Mouse (Mus musculus) hindbrain, embryonic 12.5 days (tissue): ENCODE measurements around the gene Phgdh. TPM values are rescaled to one million over a fixed set of nuclear protein-coding genes. Genes with fewer than 3 reads are reported as not detected.

Experiments
- ATAC-seq: fragments of 200-750 bp; cut with Nextera tagmentation; 2 replicates; pipeline ENCODE4 v1.8.0; 2017; ENCODE audit warnings: moderate TSS enrichment; ENCODE audit not compliant: low FRiP score
- H3K27ac ChIP-seq: fragments of 300-500 bp; sonication (generic); 2 replicates; pipeline ENCODE4 v1.5.1; 2016; ENCODE audit warnings: mild to moderate bottlenecking
- H3K27me3 ChIP-seq: fragments of 300-500 bp; sonication (generic); 2 replicates; pipeline ENCODE4 v1.6.1; 2016; ENCODE audit warnings: mild to moderate bottlenecking
- H3K36me3 ChIP-seq: fragments of 300-500 bp; sonication (generic); 2 replicates; pipeline ENCODE4 v1.6.1; 2016; ENCODE audit warnings: mild to moderate bottlenecking
- H3K4me1 ChIP-seq: fragments of 300-500 bp; sonication (generic); 2 replicates; pipeline ENCODE4 v1.6.1; 2016
- H3K4me2 ChIP-seq: fragments of 300-500 bp; sonication (generic); replicated peaks from 2 replicates; pipeline ENCODE4 v1.6.1; 2016; ENCODE audit warnings: mild to moderate bottlenecking
- H3K4me3 ChIP-seq: fragments of 300-500 bp; sonication (generic); 2 replicates; pipeline ENCODE4 v1.5.1; 2016; ENCODE audit warnings: mild to moderate bottlenecking
- H3K9ac ChIP-seq: fragments of 300-500 bp; sonication (generic); 2 replicates; pipeline ENCODE4 v1.6.1; 2016; ENCODE audit warnings: mild to moderate bottlenecking, moderate library complexity
- H3K9me3 ChIP-seq: fragments of 300-500 bp; sonication (generic); replicated peaks from 2 replicates; pipeline ENCODE4 v1.6.1; 2016; ENCODE audit warnings: mild to moderate bottlenecking
- WGBS: fragments of 180-500 bp; shearing (Covaris S2); methylation state at CpG from one replicate; pipeline ENCODE4 v1.1.7; 2016; 5-methylcytosine and 5-hydroxymethylcytosine counted together
- polyA plus RNA-seq: library from polyadenylated mRNA; unstranded; fragments of >200 nt; fragmentation: Nextera tagmentation; extraction: Ambion mirVana; gene quantifications from 2 replicates; pipeline ENCODE4 v1.2.1, GENCODE M21; 2016

Phgdh gene
- polyA plus RNA-seq, 1 experiment from 2014 or later: 240 TPM

DNA sequence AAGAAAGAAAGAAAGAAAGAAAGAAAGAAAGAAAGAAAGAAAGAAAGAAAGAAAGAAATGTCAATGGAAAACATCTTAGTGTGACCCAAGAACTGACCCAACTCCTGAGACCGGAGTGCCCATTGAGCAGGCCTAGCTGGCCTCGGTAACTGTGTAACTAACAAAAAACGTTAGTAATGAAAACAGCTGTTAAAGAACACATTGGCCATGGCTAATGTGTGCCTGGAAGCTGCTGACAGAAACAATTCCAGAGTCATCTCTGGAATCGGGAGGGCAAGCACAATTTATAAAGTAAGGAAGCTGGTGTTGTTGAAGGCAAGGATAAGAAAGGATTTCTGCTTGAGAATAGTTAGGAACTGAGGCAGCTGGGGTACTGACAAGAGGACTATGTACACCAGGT, 28.5 kb upstream of the Phgdh start:
- no peak for ATAC-seq
- Histone ChIP-seq H3K4me1 (no peaks in the 10 kb centered on the region), H3K36me3 (no peaks in the 10 kb centered on the region), H3K4me3 (no peak overlapping the region), H3K9ac (no peak overlapping the region), H3K9me3 (peaks cover 9% of the 10 kb centered on the region; the same call in 1 of the 2 replicates), H3K4me2 (no peak overlapping the region), H3K27ac (no peak overlapping the region), H3K27me3 (no peaks in the 10 kb centered on the region)
- 74% methylated on average over 4 of the region's 4 CpGs for WGBS

DNA sequence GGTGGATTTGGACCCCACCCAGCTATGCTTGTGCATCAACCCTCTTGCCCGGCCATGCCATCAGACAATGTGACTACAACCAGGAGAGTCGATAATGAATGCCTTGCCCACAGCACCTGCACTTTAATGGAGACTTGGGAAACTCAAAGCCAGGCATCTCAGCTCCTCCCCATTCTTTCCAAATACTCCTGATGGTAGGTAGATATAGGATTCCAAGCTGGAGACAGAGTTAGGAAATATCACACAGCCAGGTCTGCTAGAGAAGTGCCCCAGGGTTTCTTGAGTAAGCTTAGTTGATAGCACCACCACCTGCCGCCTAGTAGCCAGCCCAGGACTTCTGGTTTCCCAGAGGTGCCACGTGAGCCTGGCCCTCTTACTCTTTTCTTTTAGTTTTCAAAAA, 27.0 kb upstream of the Phgdh start:
- 80% methylated on average over 4 of the region's 4 CpGs for WGBS

DNA sequence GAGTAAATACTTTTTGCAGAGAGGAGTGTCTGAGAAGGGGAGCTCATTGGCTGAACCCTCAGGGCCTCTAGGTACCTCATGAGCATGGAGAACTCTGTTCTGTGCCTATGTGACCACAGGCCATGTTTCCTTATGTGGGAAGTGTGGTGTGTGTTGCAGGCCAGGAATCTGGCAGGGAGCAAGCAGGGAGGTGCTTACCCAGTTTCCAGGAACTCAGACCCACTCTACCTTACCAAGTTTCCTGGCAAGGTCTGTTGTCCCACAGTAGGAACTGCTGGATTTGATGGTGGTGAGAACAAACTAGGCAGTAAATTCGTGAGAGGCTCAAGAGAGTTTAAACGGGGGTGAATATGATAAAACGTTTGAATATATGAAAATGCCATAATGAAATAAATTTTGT, 26.3 kb upstream of the Phgdh start:
- no peak overlapping the region for H3K9ac ChIP-seq
- H3K27me3 ChIP-seq: no peaks in the 10 kb centered on the region
- H3K9me3 ChIP-seq: no peaks in the 10 kb centered on the region
- no peak overlapping the region for H3K4me3 ChIP-seq
- no peaks in the 10 kb centered on the region for H3K36me3 ChIP-seq
- 75% methylated on average over 3 of the region's 3 CpGs for WGBS
- no peaks in the 10 kb centered on the region for H3K4me1 ChIP-seq
- no peak for ATAC-seq
- no peak overlapping the region for H3K4me2 ChIP-seq
- H3K27ac ChIP-seq: no peak overlapping the region

More for the DNA sequence above, 27.0 kb upstream of the Phgdh start:
- no peaks in the 10 kb centered on the region for H3K27me3 ChIP-seq
- no peaks in the 10 kb centered on the region for H3K4me1 ChIP-seq
- peaks cover 7% of the 10 kb centered on the region; the same call in 1 of the 2 replicates for H3K9me3 ChIP-seq
- H3K9ac ChIP-seq: no peak overlapping the region
- H3K4me2 ChIP-seq: no peak overlapping the region
- H3K36me3 ChIP-seq: no peaks in the 10 kb centered on the region
- H3K27ac ChIP-seq: no peak overlapping the region
- no peak overlapping the region for H3K4me3 ChIP-seq
- ATAC-seq: no peak

DNA sequence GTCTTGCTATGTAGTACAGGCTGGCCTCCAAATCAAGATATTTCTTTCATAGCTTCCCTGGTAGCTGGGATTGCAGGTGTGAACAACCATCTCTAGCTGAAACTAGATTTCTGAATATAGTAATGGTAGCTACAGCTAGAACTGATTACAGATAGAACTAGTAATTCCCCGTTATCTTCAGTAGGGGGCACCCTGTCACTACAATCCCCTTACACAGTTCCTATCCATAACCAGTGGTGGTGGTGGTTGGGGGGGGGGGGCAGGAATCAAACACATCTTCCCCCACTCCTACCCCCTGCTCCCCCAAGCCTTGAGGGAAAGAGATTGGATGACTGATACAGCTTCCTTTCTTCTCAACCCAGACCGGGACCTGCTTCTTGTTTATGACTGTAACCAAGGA, 23.0 kb upstream of the Phgdh start:
- Histone ChIP-seq H3K4me1 (no peaks in the 10 kb centered on the region), H3K27me3 (no peaks in the 10 kb centered on the region), H3K4me3 (no peak overlapping the region), H3K4me2 (no peak overlapping the region), H3K9ac (no peak overlapping the region), H3K27ac (no peak overlapping the region), H3K36me3 (no peaks in the 10 kb centered on the region), H3K9me3 (no peaks in the 10 kb centered on the region)
- WGBS: 19% methylated on average over 2 of the region's 2 CpGs
- ATAC-seq: no peak

DNA sequence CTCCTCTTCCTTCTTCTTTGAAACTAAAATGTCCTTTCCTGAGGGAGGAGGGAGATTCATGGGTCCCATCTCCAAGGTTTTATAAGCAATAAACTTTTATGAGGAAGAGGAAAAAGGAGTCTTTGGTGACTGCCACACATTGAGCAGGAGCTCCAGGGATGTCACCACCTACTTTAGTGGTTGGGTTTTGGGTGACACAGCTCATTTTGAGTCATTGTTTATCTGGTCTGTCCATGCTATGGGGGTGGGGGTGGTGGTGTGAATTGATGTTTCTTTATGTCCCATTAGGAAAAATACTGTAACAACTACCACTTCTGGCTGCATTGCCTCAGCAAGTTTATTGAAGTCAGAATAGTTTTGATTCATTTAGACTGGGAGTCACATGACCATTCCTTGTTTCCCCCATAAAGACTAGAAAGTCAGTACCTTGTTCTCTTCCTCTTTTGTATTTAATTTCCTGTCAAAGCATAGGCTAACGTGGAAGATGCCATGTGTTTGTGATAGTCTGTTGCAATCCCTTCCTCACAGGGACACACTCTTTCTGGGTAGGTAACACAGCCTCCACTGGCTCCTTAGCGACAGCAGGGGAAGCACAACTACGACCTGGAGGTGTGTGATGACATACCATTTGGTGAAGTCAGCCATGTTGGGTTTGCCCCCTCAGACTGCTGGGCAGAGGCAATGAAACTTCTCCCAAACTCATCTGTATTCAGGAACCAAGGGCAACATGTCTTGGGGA, 17.0 kb upstream of the Phgdh start:
- Histone ChIP-seq H3K4me2 (no peak overlapping the region), H3K4me1 (peaks cover 10% of the 10 kb centered on the region; the same call in 1 of the 2 replicates), H3K27me3 (no peaks in the 10 kb centered on the region), H3K27ac (no peak overlapping the region), H3K4me3 (no peak overlapping the region), H3K9ac (no peak overlapping the region), H3K9me3 (no peaks in the 10 kb centered on the region), H3K36me3 (no peaks in the 10 kb centered on the region)
- no peak for ATAC-seq
- 72% methylated on average over 3 of the region's 3 CpGs for WGBS

DNA sequence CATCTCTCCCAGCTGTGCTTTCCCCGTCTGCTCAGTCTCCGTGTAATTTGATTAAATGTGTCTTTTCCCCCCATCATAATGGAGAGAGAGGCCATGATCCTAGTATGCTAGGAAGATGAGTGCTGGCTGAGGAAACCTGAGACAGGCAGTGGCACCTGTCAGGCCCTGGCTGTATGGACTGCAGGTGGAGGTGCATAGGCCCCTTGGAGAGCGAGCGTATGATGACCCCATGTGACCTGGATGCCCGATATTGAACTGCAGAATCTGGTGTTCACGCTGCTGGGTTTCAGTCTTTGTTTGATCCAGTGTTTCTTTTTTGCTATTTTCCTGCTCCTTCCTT, 16.2 kb upstream of the Phgdh start:
- Histone ChIP-seq H3K36me3 (no peaks in the 10 kb centered on the region), H3K9me3 (no peaks in the 10 kb centered on the region), H3K4me2 (no peak overlapping the region), H3K27ac (no peak overlapping the region), H3K27me3 (no peaks in the 10 kb centered on the region), H3K4me1 (peaks cover 10% of the 10 kb centered on the region; the same call in 1 of the 2 replicates), H3K9ac (no peak overlapping the region), H3K4me3 (no peak overlapping the region)
- 53% methylated on average over 6 of the region's 6 CpGs for WGBS
- no peak; the same call in 1 of the 2 replicates for ATAC-seq

DNA sequence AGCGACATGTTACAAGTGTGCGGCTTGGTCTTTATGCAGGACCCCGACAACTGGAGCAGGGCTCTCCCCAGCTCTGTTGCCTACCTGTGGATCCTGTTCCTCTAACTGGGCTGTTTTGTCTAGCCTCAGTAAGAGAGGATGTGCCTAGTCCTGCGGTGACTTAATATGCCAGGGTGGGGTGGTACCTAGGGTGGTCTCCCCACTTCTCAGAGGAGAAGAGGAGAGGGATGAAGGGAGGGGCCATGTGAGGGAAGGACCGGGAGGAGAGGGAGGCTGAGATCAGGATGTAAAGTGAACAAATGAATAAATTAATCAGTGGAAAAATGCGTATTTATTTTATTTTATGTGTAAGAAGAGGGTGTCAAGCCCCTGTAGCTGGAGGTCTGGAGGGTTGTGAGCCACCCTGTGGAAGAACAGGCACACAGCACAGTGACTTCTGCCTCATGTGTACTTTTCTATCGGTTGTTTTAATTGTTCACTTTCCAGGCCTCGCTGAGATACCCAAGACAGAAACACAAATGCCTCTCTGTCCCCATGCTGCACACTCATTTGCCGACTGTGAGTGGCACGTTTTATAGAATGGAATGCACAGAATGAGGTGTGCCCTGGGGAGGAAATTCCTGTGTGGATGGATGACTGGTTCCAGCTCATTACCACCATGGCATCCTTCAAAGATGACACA, 15.7 kb upstream of the Phgdh start:
- Histone ChIP-seq H3K36me3 (no peaks in the 10 kb centered on the region), H3K27me3 (no peaks in the 10 kb centered on the region), H3K4me1 (peaks cover 10% of the 10 kb centered on the region; the same call in 1 of the 2 replicates), H3K9me3 (no peaks in the 10 kb centered on the region), H3K4me2 (no peak overlapping the region), H3K4me3 (no peak overlapping the region), H3K9ac (no peak overlapping the region), H3K27ac (peak overlapping the region; percentile 25; the same call in 1 of the 2 replicates)
- WGBS: 55% methylated on average over 10 of the region's 10 CpGs
- ATAC-seq: peak; percentile 84

DNA sequence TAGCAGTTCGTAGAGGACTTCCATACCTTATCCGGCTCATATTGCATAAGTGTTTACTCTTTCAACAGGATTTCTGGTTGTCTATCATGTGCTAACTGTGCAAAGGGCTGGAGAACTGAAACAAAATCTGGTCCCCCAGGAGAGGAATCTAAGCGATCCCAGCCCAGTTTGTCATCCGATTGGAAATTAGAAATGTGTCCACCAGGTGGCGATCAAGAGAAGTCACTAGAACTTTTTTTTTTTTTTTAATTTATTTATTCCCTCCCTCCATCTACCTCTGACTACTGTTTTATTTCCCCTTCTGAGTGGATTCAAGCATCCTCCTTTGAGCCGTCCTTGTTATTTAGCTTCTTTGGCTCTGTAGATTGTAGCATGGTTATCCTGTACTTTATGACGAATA, 14.1 kb upstream of the Phgdh start:
- Histone ChIP-seq H3K4me2 (no peak overlapping the region), H3K27ac (no peak overlapping the region), H3K4me1 (peaks cover 10% of the 10 kb centered on the region; the same call in 1 of the 2 replicates), H3K36me3 (no peaks in the 10 kb centered on the region), H3K4me3 (no peak overlapping the region), H3K9ac (no peak overlapping the region), H3K9me3 (no peaks in the 10 kb centered on the region), H3K27me3 (no peaks in the 10 kb centered on the region)
- 32% methylated on average over 7 of the region's 7 CpGs for WGBS
- ATAC-seq: no peak

DNA sequence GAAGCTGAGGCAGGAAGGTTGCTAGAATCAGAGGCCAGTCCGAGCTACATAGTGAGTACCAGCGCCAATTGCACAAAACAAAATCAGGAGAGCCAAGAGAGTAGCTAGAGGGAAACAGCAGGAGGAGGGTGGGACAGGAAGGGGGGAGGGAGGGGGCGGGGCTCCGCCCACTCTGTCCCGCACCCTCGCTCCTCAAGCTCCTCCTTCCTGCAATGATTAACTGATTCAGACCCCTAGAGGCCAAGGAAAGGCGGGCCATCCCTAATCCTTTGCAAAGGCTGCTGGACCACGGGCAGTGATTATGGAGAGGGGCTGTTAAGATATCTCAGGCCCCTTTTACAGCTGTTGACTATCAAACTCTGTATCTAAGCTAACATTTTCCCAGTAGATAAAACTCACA, 8.9 kb upstream of the Phgdh start:
- H3K4me3 ChIP-seq: no peak overlapping the region
- no peak overlapping the region for H3K4me2 ChIP-seq
- 40% methylated on average over 4 of the region's 8 CpGs for WGBS
- no peaks in the 10 kb centered on the region for H3K4me1 ChIP-seq
- H3K36me3 ChIP-seq: no peaks in the 10 kb centered on the region
- H3K27me3 ChIP-seq: no peaks in the 10 kb centered on the region
- H3K27ac ChIP-seq: no peak overlapping the region
- no peak overlapping the region for H3K9ac ChIP-seq
- H3K9me3 ChIP-seq: no peaks in the 10 kb centered on the region
- ATAC-seq: no peak

DNA sequence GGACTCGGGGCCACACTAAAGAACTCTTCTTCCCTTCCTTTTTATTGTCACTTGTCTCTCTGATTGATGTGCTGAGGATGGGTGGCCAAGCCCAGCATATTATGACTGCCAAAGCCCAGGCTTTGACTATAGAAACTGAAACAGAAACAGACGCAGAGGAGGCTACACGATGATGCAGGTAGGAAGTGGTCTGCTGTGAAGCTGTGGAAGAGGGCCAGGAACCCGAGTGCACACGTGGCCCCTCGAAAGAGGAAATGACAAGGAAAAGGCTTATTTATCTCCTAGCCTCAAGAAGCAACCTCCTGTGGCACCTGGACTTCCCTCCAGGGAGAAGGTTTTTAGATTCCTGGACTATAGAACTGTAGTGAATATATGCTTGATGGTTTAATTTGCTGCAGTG, 8.3 kb upstream of the Phgdh start:
- Histone ChIP-seq H3K36me3 (no peaks in the 10 kb centered on the region), H3K4me3 (no peak overlapping the region), H3K9me3 (no peaks in the 10 kb centered on the region), H3K9ac (no peak overlapping the region), H3K4me1 (no peaks in the 10 kb centered on the region), H3K4me2 (no peak overlapping the region), H3K27ac (no peak overlapping the region), H3K27me3 (no peaks in the 10 kb centered on the region)
- WGBS: 78% methylated on average over 6 of the region's 6 CpGs
- ATAC-seq: no peak

DNA sequence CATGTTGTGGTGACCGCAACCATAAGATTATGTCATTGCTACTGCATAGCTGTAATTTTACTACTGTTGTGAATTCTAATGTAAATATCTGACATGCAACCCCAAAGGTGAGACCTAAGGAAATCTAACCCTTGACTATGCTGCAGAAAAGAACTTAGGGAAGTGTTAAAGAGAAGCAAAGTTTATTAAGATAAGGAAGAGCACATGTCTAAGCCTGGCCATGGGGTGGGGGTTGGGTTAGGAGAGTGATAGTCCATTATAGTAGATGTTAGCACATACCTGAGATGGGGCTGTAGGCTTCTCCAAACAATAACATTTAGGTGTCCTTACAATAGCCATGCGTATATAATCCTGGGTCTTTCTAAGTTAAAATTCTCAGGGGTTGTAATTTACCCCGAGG, 3.4 kb upstream of the Phgdh start:
- no peak overlapping the region for H3K9ac ChIP-seq
- no peaks in the 10 kb centered on the region for H3K36me3 ChIP-seq
- no peak overlapping the region for H3K4me2 ChIP-seq
- ATAC-seq: no peak
- WGBS: 91% methylated on average over 3 of the region's 3 CpGs
- H3K27me3 ChIP-seq: no peaks in the 10 kb centered on the region
- no peak overlapping the region for H3K4me3 ChIP-seq
- H3K4me1 ChIP-seq: peaks cover 8% of the 10 kb centered on the region
- H3K9me3 ChIP-seq: no peaks in the 10 kb centered on the region
- H3K27ac ChIP-seq: no peak overlapping the region

DNA sequence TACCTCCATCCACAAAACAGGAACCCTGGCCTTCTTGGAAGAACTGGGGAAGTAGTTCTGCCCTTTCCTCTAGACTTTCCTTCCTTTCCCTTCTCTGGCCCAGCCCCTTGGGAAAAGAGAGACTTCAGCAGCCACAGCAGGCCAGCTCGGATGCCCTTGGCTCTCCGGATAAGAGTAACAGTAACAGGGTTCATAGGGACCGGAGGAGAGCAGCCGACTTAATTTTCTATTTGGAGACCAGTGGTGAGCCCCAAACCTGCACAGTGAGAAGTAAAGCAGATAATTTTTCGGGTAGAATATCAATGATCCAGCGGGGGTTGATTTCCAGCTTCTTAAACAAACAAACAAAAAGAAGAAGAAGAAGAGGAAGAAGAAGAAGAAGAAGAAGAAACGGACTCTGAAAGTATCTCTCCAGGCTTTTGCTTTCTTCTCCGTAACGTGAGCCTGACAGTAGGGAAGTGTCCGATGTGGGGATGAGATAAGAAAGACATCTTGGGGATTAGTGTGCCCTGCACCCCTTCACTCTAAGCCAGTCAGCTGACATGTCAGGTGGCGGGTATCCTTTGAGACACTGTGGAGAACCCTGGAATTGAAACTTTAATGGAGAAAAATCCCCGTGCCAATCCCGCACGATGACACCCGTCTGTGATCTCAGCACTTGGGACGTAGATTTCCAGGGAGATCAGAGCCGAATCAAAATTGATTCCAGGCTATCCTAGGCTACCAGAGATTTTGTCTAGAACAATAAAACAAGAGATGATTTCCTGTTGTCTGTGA, 1.2 kb upstream of the Phgdh start:
- peaks cover 28% of the 10 kb centered on the region for H3K4me1 ChIP-seq
- no peak overlapping the region for H3K9ac ChIP-seq
- no peaks in the 10 kb centered on the region for H3K9me3 ChIP-seq
- no peak overlapping the region for H3K4me2 ChIP-seq
- H3K27me3 ChIP-seq: no peaks in the 10 kb centered on the region
- 86% methylated on average over 17 of the region's 17 CpGs for WGBS
- H3K4me3 ChIP-seq: no peak overlapping the region
- no peaks in the 10 kb centered on the region for H3K36me3 ChIP-seq
- no peak overlapping the region for H3K27ac ChIP-seq
- no peak for ATAC-seq
